Mouse (Mus musculus) G1E (cell line): Measurements from ENCODE around the gene Cdkal1.

Experiments
- CTCF ChIP-seq: IDR thresholded peaks from 2 replicates; pipeline ENCODE4 v1.5.1; 2012; ENCODE audit warnings: low read depth, low read length, inconsistent platforms, mixed read lengths
- GATA1 ChIP-seq: IDR thresholded peaks from 2 replicates; pipeline ENCODE4 v1.6.1; 2012; ENCODE audit warnings: borderline replicate concordance, low read length, inconsistent platforms, mixed read lengths
- POLR2AphosphoS5 ChIP-seq: IDR thresholded peaks from 2 replicates; pipeline ENCODE4 v1.6.1; 2012; ENCODE audit warnings: low read depth, low read length, inconsistent platforms; ENCODE audit not compliant: insufficient replicate concordance

DNA sequence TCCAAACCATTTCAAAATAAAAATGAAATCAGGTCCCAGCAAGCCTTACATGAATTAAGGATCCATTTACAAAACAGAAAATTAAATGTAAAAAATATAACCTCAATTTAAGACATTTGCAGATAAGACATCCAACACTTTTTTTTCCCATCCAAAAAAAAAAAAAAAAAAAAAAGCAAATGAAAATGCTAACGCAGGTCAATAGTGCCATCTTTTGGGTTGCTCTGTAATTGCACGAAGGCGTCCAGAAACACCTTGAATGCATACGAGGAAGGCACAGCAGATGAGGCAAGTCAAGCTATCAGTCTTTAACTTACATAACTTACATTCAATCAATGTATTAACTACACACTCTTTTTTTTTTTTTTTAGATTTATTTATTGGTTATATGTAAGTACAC is 20.3 kb downstream of the Cdkal1 start:
- TF ChIP-seq CTCF, result peak; percentile 33; the same call in 1 of the 2 replicates
- no peak for TF ChIP-seq GATA1
- no peak for TF ChIP-seq POLR2AphosphoS5
